Mouse (Mus musculus): Measurements from ENCODE around the gene Abca4.

Gene Abca4

GRCm38 (mm10) chr3:122173526-122174150 lies 129.4 kb downstream of the Abca4 start:
- DNase-seq: no peak

- no peak for DNase-seq
Observed at GRCm38 (mm10) chr3:122176018-122176417, 131.8 kb downstream of the Abca4 start.

- no peak for DNase-seq
Observed at GRCm38 (mm10) chr3:122176706-122177390, 132.6 kb downstream of the Abca4 start.

GRCm38 (mm10) chr3:122184109-122184508 lies 139.9 kb downstream of the Abca4 start:
- no peak for DNase-seq

GRCm38 (mm10) chr3:122186975-122187374 lies 142.7 kb downstream of the Abca4 start:
- no peak for DNase-seq

- DNase-seq: peak; percentile 33
Observed at GRCm38 (mm10) chr3:122196621-122197298, 152.5 kb downstream of the Abca4 start.

GRCm38 (mm10) chr3:122198532-122198931 lies 154.3 kb downstream of the Abca4 start:
- no peak for DNase-seq

- peak; percentile 80 for DNase-seq
Observed at GRCm38 (mm10) chr3:122198966-122199381, 154.7 kb downstream of the Abca4 start.

GRCm38 (mm10) chr3:122199600-122199999 lies 155.4 kb downstream of the Abca4 start:
- no peak for DNase-seq

GRCm38 (mm10) chr3:122200017-122200416 lies 155.8 kb downstream of the Abca4 start:
- DNase-seq: no peak

- DNase-seq: no peak
Observed at GRCm38 (mm10) chr3:122200447-122200846, 156.2 kb downstream of the Abca4 start.

GRCm38 (mm10) chr3:122202307-122202732 lies 158.1 kb downstream of the Abca4 start:
- no peak for DNase-seq

- DNase-seq: no peak
Observed at GRCm38 (mm10) chr3:122203675-122204329, 159.6 kb downstream of the Abca4 start.

GRCm38 (mm10) chr3:122205753-122206152 lies 161.5 kb downstream of the Abca4 start:
- no peak for DNase-seq

- peak; percentile 62 for DNase-seq
Observed at GRCm38 (mm10) chr3:122206279-122207070, 162.2 kb downstream of the Abca4 start.

- no peak for DNase-seq
Observed at GRCm38 (mm10) chr3:122207766-122208165, 163.5 kb downstream of the Abca4 start.

GRCm38 (mm10) chr3:122208296-122209225 lies 164.3 kb downstream of the Abca4 start:
- DNase-seq: no peak

- peak; percentile 47 for DNase-seq
Observed at GRCm38 (mm10) chr3:122209511-122209910, 165.3 kb downstream of the Abca4 start.

GRCm38 (mm10) chr3:122210434-122210833 lies 166.2 kb downstream of the Abca4 start:
- no peak for DNase-seq

- no peak for DNase-seq
Observed at GRCm38 (mm10) chr3:122210846-122211245, 166.6 kb downstream of the Abca4 start.

GRCm38 (mm10) chr3:122211446-122212125 lies 167.3 kb downstream of the Abca4 start:
- DNase-seq: no peak
